Mouse (Mus musculus) bone marrow, adult 2 months (tissue): Measurements from ENCODE around the gene Tlx2.

Source experiments
- CTCF ChIP-seq: fragments of 200-500 bp; IDR thresholded peaks from 2 replicates; pipeline ENCODE4 v1.5.1; 2011; ENCODE audit warnings: low read length, control low read depth; ENCODE audit not compliant: control insufficient read depth, insufficient read depth
- POLR2A ChIP-seq: fragments of 200-500 bp; IDR thresholded peaks from 2 replicates; pipeline ENCODE4 v1.6.1; 2011; ENCODE audit warnings: low read depth, mild to moderate bottlenecking, control low read depth, low read length, borderline replicate concordance; ENCODE audit not compliant: control insufficient read depth

DNA sequence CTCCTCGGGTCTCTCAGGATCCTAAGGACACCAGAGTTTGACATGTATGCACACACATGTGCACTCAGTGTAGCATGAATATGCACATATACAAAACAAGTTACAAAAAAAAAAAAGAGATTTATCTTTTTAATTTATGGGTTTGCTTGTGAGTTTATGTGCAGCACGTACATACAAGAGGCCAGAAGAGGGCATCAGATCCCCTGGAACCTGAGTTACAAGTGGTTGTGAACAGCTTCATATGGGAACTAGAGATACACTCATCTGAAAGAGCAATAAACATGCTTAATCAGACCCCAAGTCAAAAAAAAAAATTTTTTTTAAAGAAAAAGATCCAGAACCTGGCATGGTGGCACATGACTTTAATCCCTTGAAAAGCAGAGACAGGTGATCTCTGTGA is 4.9 kb upstream of the Tlx2 start:
- TF ChIP-seq CTCF (no peak), POLR2A (no peak)
